Mouse (Mus musculus): ENCODE measurements around the gene Stt3a.

Gene Stt3a

DNA sequence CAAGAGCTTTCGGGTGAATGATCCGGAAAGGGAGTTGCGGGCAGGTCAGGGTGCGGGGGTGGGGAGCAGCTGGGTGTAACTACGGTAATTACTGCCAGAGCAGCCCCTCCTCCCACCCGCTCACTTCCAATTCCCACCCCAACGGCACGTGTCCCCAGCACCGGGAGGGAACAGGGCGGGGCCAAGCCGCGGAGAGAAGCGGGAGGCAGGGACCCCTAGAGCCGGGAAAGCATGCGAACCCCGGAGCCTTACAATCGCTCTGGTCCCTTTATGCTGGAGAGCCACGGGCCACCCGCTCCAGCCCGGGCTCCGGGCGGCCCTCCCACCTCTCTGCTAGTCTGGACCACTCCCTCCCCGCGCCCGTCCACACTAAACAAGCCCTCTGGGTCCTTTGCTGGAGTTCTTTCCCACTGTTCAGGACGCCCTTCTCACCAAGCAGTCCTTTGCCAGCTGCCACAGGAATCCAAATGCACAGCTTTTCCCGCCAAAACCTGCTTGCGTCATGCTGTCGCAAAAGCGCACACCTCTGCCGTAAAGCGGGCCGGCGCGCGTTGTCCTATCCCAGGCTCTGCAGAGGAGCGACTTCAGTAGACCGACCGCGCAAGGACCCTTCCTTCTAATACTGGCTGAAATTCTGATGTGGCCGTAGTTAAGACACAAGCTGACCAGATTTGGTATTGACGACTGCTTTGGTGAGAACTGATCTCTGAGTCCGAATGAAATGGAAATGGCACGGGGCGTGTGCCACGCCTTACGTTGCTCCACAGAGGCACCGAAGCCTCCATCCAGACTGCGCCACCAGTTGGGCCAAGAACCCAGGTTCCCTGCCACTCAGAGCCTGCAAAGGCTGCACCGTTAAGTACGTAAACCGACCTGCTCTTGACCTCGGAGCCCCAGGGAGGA is 41.1 kb downstream of the Stt3a start:
- CTCF ChIA-PET: interaction anchor here (0.6 to 1.1 kb wide), 2 partner anchors 10 to 27 kb away, joined by 3 to 5 read pairs; no protein-coding TSS in a partner anchor

- CTCF ChIA-PET: no interaction called here
Measured at GRCm38 (mm10) chr9:36716624-36717023, 50.9 kb downstream of the Stt3a start.

GRCm38 (mm10) chr9:36707304-36707703 is 60.2 kb downstream of the Stt3a start:
- CTCF ChIA-PET: interaction anchor here (0.6 kb wide), 1 partner anchor 430 kb away, joined by 4 read pairs; no protein-coding TSS in a partner anchor

GRCm38 (mm10) chr9:36705923-36706322 is 61.6 kb downstream of the Stt3a start:
- CTCF ChIA-PET: no interaction called here

- CTCF ChIA-PET: no interaction called here
Measured at GRCm38 (mm10) chr9:36694276-36694675, 73.2 kb downstream of the Stt3a start.

GRCm38 (mm10) chr9:36692920-36693319 is 74.6 kb downstream of the Stt3a start, which contains the start of gene Acrv1:
Gene Acrv1, plus strand, starts transcription at chr9:36693220.
- CTCF ChIA-PET: no interaction called here

- CTCF ChIA-PET: no interaction called here
Measured at GRCm38 (mm10) chr9:36687329-36687728, 80.2 kb downstream of the Stt3a start.

DNA sequence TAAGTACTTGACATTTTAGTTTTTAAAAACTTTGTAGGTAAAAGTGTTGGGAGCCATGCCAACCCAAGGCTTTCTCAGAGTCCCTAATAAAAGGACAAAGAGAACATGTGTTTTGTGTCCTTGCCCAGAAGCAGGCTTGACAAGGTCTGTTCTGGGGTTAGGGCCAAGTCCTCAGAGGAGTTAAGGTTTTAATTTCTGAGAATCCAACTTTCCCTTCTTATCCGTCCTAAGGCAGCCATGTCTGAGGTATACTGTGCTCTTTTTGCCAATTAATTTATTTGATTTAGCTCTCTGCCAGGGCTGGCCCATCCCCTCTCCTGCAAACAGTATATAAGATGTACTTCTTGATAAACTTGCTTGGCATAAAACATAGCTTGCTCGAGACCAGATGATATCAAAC is 86.1 kb downstream of the Stt3a start:
- CTCF ChIA-PET: no interaction called here
